Mouse (Mus musculus) left cerebral cortex, adult 9 months (tissue): Measurements from ENCODE around the gene Mrpl10.

ENCODE experiments used
- DNase-seq, 2 experiments: peaks; one replicate each; pipeline ENCODE4 v3.0.0; 2022; ENCODE audit warnings: low spot score in 2 of 2

Mrpl10 gene

GRCm38 (mm10) chr11:97066656-97067360 is 25.4 kb downstream of the Mrpl10 start:
- DNase-seq: no peak

GRCm38 (mm10) chr11:97069333-97069732 is 28.0 kb downstream of the Mrpl10 start:
- DNase-seq: no peak

GRCm38 (mm10) chr11:97069770-97070169 is 28.4 kb downstream of the Mrpl10 start:
- DNase-seq: no peak

- no peak for DNase-seq
Measured at GRCm38 (mm10) chr11:97071129-97071528, 29.8 kb downstream of the Mrpl10 start.

GRCm38 (mm10) chr11:97072533-97072932 is 31.2 kb downstream of the Mrpl10 start:
- DNase-seq: peak in 1 of 2 experiments; percentile 71

- no peak for DNase-seq
Measured at GRCm38 (mm10) chr11:97074235-97074634, 32.9 kb downstream of the Mrpl10 start.

GRCm38 (mm10) chr11:97078751-97079150 is 37.4 kb downstream of the Mrpl10 start:
- no peak for DNase-seq

- DNase-seq: no peak
Measured at GRCm38 (mm10) chr11:97080291-97080690, 38.9 kb downstream of the Mrpl10 start.

GRCm38 (mm10) chr11:97082977-97083376 is 41.6 kb downstream of the Mrpl10 start:
- peak in 1 of 2 experiments; percentile 53 for DNase-seq

GRCm38 (mm10) chr11:97083401-97084140 is 42.2 kb downstream of the Mrpl10 start:
- DNase-seq: peak in 1 of 2 experiments; percentile 61

GRCm38 (mm10) chr11:97084821-97085505 is 43.6 kb downstream of the Mrpl10 start:
- no peak for DNase-seq

- no peak for DNase-seq
Measured at GRCm38 (mm10) chr11:97086365-97086764, 45.0 kb downstream of the Mrpl10 start.

GRCm38 (mm10) chr11:97094600-97094999 is 53.2 kb downstream of the Mrpl10 start:
- no peak for DNase-seq

GRCm38 (mm10) chr11:97098791-97099190 is 57.4 kb downstream of the Mrpl10 start:
- DNase-seq: no peak
